Mouse (Mus musculus) heart, postnatal 25 days (tissue): Measurements from ENCODE around the gene Elof1. TPM values are rescaled to one million over a fixed set of nuclear protein-coding genes. Genes with fewer than 3 reads are reported as not detected.

Experiments
- microRNA-seq: library from miRNA; unstranded; fragments of <30 nt; microRNA quantifications from one replicate; pipeline ENCODE4 v1.2.0, GENCODE M21; 2022
- total RNA-seq, 2 experiments: library from RNA; stranded (reverse); gene quantifications; 2 replicates each; pipeline ENCODE4 v1.2.3; 2021

Elof1 gene
- total RNA-seq, 2 experiments from 2014 or later: 36.8 to 39.8 TPM

Small RNAs within 50 kb of the gene (microRNA-seq; reads per million reads assigned to microRNA genes)
- gene Mir7084: not detected

Other genes starting within 250 kb of the Elof1 start
- 10 to 100 TPM in 1 of 2 experiments, 1 to 10 TPM in 1; 9.2 to 12.1 TPM for gene Rab3d, start 199.0 kb downstream of the Elof1 start, total RNA-seq
- gene Ccdc159, start 189.7 kb downstream of the Elof1 start, total RNA-seq: 1 to 10 TPM; 1.8 to 2.8 TPM
- gene Tmem205, start 189.6 kb downstream of the Elof1 start, total RNA-seq: 10 to 100 TPM; 39.4 to 46.2 TPM
- 1 to 10 TPM; 1.5 to 2.0 TPM for gene Plppr2, start 180.1 kb downstream of the Elof1 start, total RNA-seq
- gene Swsap1, start 161.4 kb downstream of the Elof1 start, total RNA-seq: 1 to 10 TPM; 5.8 to 7.4 TPM
- gene Epor, start 153.7 kb downstream of the Elof1 start, total RNA-seq: 1 to 10 TPM in 1 of 2 experiments, under 1 TPM in 1; 0.83 to 1.6 TPM
- 1 to 10 TPM; 2.0 to 3.2 TPM for gene Rgl3, start 127.7 kb downstream of the Elof1 start, total RNA-seq
- not detected for gene Ccdc151, start 114.5 kb downstream of the Elof1 start, total RNA-seq
- 10 to 100 TPM; 63.0 to 71.8 TPM for gene Prkcsh, start 114.4 kb downstream of the Elof1 start, total RNA-seq
- under 1 TPM; 0.21 to 0.50 TPM for gene Elavl3, start 65.1 kb downstream of the Elof1 start, total RNA-seq
- gene Gm49318, start 45.9 kb downstream of the Elof1 start, total RNA-seq: not detected
- gene Zfp653, start 45.8 kb downstream of the Elof1 start, total RNA-seq: 1 to 10 TPM; 4.0 to 4.3 TPM
- gene Ecsit, start 31.7 kb downstream of the Elof1 start, total RNA-seq: 100 to 1,000 TPM; 103 TPM
- gene Cnn1, start 18.0 kb downstream of the Elof1 start, total RNA-seq: 10 to 100 TPM in 1 of 2 experiments, 1 to 10 TPM in 1; 7.6 to 10.4 TPM
- gene Acp5, start 18.5 kb upstream of the Elof1 start, total RNA-seq: 1 to 10 TPM; 1.6 to 3.5 TPM
- gene Pigyl, start 39.7 kb upstream of the Elof1 start, total RNA-seq: 10 to 100 TPM; 50.3 to 52.6 TPM
- gene Zfp872, start 70.9 kb upstream of the Elof1 start, total RNA-seq: under 1 TPM; 0.16 to 0.31 TPM
- gene Zfp809, start 108.5 kb upstream of the Elof1 start, total RNA-seq: 10 to 100 TPM; 29.4 to 30.7 TPM
- gene Zfp599, start 142.7 kb upstream of the Elof1 start, total RNA-seq: under 1 TPM; 0.26 to 0.31 TPM
- gene Zfp810, start 190.5 kb upstream of the Elof1 start, total RNA-seq: 1 to 10 TPM; 4.4 to 6.3 TPM